Mouse (Mus musculus) ES-E14 (cell line): ENCODE measurements at regions not wholly inside any gene's neighbourhood (a gene's known extent, or its start where the extent isn't known, plus 50 kb on each side); places are given as distances from the start of the nearest gene placed in this dataset.
A peak's percentile ranks its signal among the peaks of the same experiment; 100 is the strongest.

Source experiments
- DNase-seq: peaks from one replicate; pipeline ENCODE4 v3.0.0-alpha.2; 2013; ENCODE audit warnings: low read depth, low spot score
- H3K27ac ChIP-seq: 2 replicates; pipeline ENCODE4 v1.5.1; 2012; ENCODE audit warnings: low read depth, mild to moderate bottlenecking, low read length, moderate library complexity, mixed read lengths; ENCODE audit not compliant: poor library complexity, insufficient read depth, severe bottlenecking
- H3K36me3 ChIP-seq: 2 replicates; pipeline ENCODE4 v1.6.1; 2012; ENCODE audit warnings: mild to moderate bottlenecking, low read length, moderate library complexity, mixed read lengths; ENCODE audit not compliant: control insufficient read depth, poor library complexity, insufficient read depth, severe bottlenecking
- H3K4me1 ChIP-seq, 2 experiments: fragments of 150-350 bp in 1 of 2; sonication (generic) in 1 of 2; 2 replicates each; pipeline ENCODE4 v1.6.1; 2012; ENCODE audit warnings: low read length in 2 of 2, mild to moderate bottlenecking in 1 of 2, mixed read lengths in 1 of 2; ENCODE audit not compliant: control insufficient read depth in 2 of 2, insufficient read depth in 2 of 2, poor library complexity in 1 of 2
- H3K4me3 ChIP-seq, 2 experiments: fragments of 150-350 bp in 1 of 2; sonication (generic) in 1 of 2; 2 replicates each; pipeline ENCODE4 v1.5.1; 2012; ENCODE audit warnings: low read length in 2 of 2, low read depth in 1 of 2, mild to moderate bottlenecking in 1 of 2, mixed read lengths in 1 of 2; ENCODE audit not compliant: insufficient read depth in 1 of 2, poor library complexity in 1 of 2, severe bottlenecking in 1 of 2
- H3K9ac ChIP-seq: 2 replicates; pipeline ENCODE4 v1.6.1; 2012; ENCODE audit warnings: low read depth, mild to moderate bottlenecking, low read length, mixed read lengths; ENCODE audit not compliant: poor library complexity, insufficient read depth, severe bottlenecking
- H3K9me3 ChIP-seq: fragments of 150-350 bp; sonication (generic); 2 replicates; pipeline ENCODE4 v1.6.1; 2012; ENCODE audit warnings: low read depth, mild to moderate bottlenecking, low read length; ENCODE audit not compliant: control insufficient read depth, insufficient read depth
- CHD2 ChIP-seq: IDR thresholded peaks from 2 replicates; pipeline ENCODE4 v1.6.1; 2014; ENCODE audit warnings: mild to moderate bottlenecking, low read depth, low read length, inconsistent platforms
- HCFC1 ChIP-seq: IDR thresholded peaks from 2 replicates; pipeline ENCODE4 v1.6.1; 2012; ENCODE audit warnings: low read length, inconsistent platforms, borderline replicate concordance; ENCODE audit not compliant: insufficient read depth
- MAFK ChIP-seq: IDR thresholded peaks from 2 replicates; pipeline ENCODE4 v1.6.1; 2014; ENCODE audit warnings: mild to moderate bottlenecking, low read depth, low read length, inconsistent platforms; ENCODE audit not compliant: insufficient read depth
- ZC3H11A ChIP-seq: IDR thresholded peaks from 2 replicates; pipeline ENCODE4 v1.6.1; 2012; ENCODE audit warnings: low read depth, mild to moderate bottlenecking, inconsistent platforms, low read length, borderline replicate concordance
- ZNF384 ChIP-seq: IDR thresholded peaks from 2 replicates; pipeline ENCODE4 v1.6.1; 2012; ENCODE audit warnings: low read depth, low read length, inconsistent platforms
- in situ Hi-C, 2 experiments: fragments of 600-800 bp; cut with MboI; formaldehyde crosslinking; loops; one replicate each; pipeline ENCODE4 v1.15.1; 2025; ENCODE audit warnings: low sequenced_read_pairs in 2 of 2, inconsistent platforms in 1 of 2; ENCODE audit not compliant: unreplicated experiment in 2 of 2

DNA sequence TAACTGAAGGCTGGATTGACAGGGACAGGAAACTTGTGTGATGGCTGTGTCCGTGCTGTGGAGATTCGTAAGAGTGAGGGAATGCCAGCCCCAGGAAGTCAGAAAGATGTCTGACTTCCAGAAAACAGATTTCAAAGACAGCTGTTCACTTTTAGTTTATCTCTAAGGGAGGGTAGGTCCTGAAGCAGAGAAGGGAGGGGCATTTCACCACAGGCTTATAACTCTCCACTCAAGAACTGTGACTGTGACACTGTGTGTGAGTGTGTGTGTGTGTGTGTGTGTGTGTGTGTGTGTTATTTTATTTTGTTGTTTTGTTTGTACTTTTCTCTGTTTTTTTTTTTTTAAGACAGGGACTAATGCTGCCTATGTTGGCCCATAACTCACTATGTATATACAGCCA lies 109.1 kb upstream of the Sox5 start:
- DNase-seq, result no peak
- Histone ChIP-seq H3K4me3 (no peak overlapping the region), H3K9ac (no peak overlapping the region), H3K9me3 (no peaks in the 10 kb centered on the region), H3K36me3 (no peaks in the 10 kb centered on the region), H3K4me1 (no peaks in the 10 kb centered on the region; a peak in 2 of 4 replicates), H3K27ac (no peak overlapping the region)
- in situ Hi-C loops, result no loop called here
- TF ChIP-seq HCFC1, result no peak
- no peak for TF ChIP-seq ZC3H11A
- TF ChIP-seq MAFK, result no peak
- no peak for TF ChIP-seq ZNF384
- no peak for TF ChIP-seq CHD2

DNA sequence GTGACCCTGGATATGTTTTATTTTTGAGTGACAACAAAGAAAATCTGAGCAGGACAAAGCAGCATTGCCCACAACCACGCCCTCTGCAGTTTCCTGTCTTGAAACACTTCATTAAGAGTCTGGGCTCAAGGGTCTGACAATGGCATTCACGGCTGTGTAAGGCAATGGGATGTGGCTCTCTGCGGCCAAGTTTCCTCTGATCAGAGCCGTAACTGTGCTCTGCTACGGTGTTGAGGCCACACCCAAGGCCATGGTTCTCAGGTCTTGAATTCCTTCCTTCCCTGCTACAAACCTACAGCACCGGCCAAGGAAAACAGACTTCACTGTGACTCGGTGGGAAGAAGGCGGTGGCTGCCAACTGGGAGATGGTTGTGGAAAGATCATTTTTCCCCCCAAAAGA lies 108.4 kb upstream of the Sox5 start:
- TF ChIP-seq ZC3H11A (no peak), ZNF384 (no peak), CHD2 (no peak), MAFK (no peak), HCFC1 (no peak)
- in situ Hi-C loops, result no loop called here
- Histone ChIP-seq H3K36me3 (no peaks in the 10 kb centered on the region), H3K27ac (no peak overlapping the region), H3K9me3 (no peaks in the 10 kb centered on the region), H3K4me1 (no peaks in the 10 kb centered on the region; a peak in 2 of 4 replicates), H3K4me3 (no peak overlapping the region), H3K9ac (no peak overlapping the region)
- DNase-seq, result peak; percentile 47

DNA sequence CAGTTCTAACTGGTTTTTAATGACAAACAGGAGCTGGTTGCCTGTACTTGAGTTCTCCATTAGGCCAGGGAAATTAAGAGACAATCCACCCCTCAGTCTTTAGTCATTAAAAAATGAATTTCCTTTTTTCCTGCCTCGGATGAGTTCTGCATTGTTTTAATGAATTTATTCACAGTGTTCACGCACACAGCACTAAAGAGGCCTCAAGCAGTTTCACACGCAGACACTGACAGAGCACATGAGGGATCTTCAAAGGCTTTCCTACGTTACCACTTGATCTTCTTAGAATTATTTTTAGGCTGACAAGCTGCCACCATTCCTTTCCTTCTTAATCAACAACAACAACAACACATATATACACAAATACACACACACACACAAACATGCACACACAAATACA lies 101.3 kb upstream of the Sox5 start:
- no peak for TF ChIP-seq ZC3H11A
- no peak for TF ChIP-seq ZNF384
- no peak for TF ChIP-seq HCFC1
- no peak for TF ChIP-seq MAFK
- no peak for TF ChIP-seq CHD2
- no peak overlapping the region for H3K27ac ChIP-seq
- H3K36me3 ChIP-seq, result no peaks in the 10 kb centered on the region
- H3K4me3 ChIP-seq, result no peak overlapping the region
- no peaks in the 10 kb centered on the region for H3K9me3 ChIP-seq
- DNase-seq, result no peak
- no peak overlapping the region for H3K9ac ChIP-seq
- H3K4me1 ChIP-seq, result no peaks in the 10 kb centered on the region
- in situ Hi-C loops, result no loop called here

DNA sequence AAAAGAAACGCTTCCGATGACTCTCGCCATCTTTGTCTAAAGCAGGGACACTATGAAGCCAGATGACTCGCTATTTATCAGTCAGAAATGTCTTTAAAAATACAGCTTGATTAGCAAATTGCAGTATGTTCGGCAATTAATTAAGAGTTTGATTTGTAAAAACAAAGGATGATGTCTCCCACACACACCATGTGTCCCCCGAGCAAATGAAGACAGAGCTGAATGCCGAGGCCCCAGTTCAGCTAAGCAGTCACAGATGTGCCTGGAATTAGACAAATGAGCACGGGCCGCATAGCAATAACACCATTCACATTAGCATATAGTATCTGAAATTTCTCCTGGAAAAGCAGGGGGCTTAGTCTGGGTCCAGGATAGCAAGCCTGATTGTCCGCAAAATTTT lies 98.3 kb upstream of the Sox5 start:
- no peak overlapping the region for H3K4me3 ChIP-seq
- no peak overlapping the region for H3K27ac ChIP-seq
- no peak overlapping the region for H3K9ac ChIP-seq
- no peaks in the 10 kb centered on the region for H3K9me3 ChIP-seq
- no peak for DNase-seq
- in situ Hi-C loops, result no loop called here
- H3K4me1 ChIP-seq, result no peaks in the 10 kb centered on the region; a peak in 2 of 4 replicates
- TF ChIP-seq ZNF384 (no peak), HCFC1 (no peak), MAFK (no peak), CHD2 (no peak), ZC3H11A (no peak)
- no peaks in the 10 kb centered on the region for H3K36me3 ChIP-seq

DNA sequence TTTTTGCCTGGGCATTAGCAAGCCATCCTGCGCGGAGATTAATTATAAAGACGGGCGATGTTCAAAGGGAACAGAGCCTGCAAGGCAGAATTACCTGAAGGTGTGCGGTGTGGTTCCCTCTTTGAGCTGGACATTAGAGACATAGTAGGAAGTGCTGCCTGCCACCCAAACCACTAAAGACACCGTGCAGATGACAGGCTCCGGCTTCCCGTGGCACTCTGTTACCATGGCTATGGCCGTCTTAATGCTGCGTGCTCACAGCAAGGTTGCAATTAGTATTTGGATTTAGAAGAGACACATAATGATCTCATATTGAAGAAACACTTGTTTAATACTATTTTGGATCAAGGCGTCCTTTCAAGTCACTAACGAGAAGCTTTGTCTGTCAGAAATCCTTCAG lies 95.0 kb upstream of the Sox5 start:
- H3K36me3 ChIP-seq, result no peaks in the 10 kb centered on the region
- no peak overlapping the region for H3K9ac ChIP-seq
- in situ Hi-C loops, result no loop called here
- H3K9me3 ChIP-seq, result no peaks in the 10 kb centered on the region
- TF ChIP-seq ZNF384, result no peak
- TF ChIP-seq CHD2, result no peak
- TF ChIP-seq HCFC1, result no peak
- no peak for TF ChIP-seq MAFK
- TF ChIP-seq ZC3H11A, result no peak
- no peak overlapping the region for H3K27ac ChIP-seq
- DNase-seq, result no peak
- no peak overlapping the region for H3K4me3 ChIP-seq
- no peaks in the 10 kb centered on the region; a peak in 2 of 4 replicates for H3K4me1 ChIP-seq
